Mouse (Mus musculus): Measurements from ENCODE around the gene Parm1.
A peak's percentile ranks its signal among the peaks of the same experiment; 100 is the strongest.

The Parm1 gene

DNA sequence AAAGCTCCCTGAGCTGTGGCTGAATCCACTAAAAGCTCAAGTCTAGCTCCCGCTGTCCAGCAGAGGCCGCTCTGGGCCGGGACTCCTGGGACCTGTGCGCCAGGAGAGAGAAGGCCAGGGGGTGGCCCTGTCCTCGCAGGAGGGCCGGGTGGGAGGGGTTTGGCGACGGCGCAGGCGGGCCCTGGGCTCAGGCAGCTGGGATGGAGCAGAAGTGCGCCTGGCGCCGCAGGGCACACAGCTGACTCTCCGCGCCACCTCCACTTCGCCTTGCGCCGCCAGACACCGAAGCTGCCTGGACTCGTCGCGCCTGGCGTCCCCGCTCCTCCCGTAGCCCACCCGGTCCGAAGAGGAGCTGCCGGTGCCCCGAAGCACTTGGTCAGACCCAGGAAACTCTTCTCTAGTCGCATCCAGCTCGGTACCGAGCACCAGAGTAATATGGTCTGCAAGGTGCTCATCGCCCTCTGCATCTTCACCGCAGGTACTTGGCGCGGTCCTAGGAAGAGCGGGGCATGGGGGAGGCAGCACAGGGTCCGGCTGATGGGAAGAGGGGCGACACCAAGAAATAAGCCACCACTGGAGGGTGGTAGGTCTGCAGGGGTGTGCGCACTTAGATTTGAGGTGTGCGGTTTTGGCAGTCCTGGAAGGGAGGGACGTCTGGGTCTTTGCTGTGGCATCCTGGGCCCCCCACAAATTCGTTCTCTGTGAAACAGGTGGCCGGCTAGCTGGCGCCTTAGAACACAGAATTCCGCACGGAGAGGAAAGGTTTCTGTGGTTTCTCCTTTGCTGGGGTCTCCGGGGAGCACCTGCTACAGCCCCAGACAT lies at the start of gene Parm1:
Gene Parm1, plus strand, starts transcription at position 136 of the 822 bp plus-strand sequence.
- peak; percentile 79 for DNase-seq

DNA sequence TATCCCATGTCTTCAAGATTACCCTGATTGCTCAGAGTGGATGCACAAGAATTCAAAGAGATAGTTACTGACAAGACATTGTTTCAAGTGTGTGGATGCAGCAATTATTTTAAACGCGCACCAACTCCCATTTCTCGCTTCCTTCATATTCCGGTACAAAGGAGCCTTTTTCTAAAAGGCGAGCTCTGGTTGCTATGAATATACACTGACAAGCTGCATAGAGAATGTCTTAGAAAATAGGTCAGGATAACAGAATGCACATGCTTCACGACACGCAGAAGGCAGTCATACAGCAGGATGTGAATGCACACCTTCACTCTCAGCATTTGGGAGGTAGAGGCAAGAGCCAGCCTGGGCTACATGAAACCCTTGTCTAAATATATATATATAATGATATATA lies 42.2 kb upstream of the Parm1 start:
- DNase-seq, result no peak

DNA sequence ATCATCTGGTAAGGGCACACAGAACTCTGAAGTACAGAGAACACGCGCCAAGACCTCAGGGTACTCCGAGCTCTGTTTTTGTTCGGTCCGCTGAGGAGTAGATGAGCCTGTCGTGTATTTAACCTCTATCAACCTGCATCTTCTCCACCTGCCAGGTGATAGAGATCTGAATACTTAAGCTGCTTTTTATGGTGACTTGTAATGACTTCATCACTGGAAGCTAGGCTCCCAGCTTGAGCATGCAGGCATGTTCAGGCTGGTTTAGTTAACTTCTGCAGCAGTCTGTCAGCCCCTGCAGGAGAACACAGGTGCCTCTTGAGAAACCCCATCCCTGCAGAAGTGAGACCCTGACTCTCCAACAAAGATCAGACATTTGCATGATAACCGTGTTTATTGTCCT lies 40.6 kb upstream of the Parm1 start:
- no peak for DNase-seq

DNA sequence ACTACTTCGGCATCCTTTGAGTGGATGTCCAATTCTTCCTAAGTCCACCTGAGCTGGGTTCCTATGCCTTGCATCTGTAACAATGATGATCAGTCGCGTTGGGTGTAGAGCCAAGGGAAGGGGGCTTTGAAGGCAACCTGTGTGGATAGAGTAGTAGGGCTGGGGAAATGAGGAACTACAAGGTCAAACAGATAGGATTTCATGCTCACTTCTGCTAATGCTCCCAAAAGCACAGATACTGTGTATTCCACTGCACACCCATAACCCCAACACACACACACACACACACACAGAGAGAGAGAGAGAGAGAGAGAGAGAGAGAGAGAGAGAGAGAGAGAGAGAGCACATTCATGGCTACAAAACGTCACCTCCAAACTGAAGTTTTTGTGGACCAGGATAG lies 38.7 kb upstream of the Parm1 start:
- DNase-seq, result no peak

DNA sequence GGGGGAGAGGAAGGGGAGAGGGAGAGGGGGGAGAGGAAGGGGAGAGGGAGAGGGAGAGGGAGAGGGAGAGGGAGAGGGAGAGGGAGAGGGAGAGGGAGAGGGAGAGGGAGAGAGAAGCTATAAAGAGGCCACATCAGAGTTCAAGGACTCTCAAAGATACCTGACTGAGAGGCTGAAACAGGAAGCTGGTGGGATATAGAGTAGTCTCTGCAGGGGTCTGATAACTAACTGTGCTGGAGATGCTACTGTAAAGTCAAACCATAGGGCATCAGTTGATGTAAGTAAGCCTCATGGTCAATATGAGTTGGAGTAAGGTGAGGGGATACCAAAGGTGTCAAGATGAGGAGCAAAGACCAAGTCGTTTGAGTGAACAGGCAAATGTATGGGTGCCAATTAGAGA lies 37.3 kb upstream of the Parm1 start:
- DNase-seq, result no peak

DNA sequence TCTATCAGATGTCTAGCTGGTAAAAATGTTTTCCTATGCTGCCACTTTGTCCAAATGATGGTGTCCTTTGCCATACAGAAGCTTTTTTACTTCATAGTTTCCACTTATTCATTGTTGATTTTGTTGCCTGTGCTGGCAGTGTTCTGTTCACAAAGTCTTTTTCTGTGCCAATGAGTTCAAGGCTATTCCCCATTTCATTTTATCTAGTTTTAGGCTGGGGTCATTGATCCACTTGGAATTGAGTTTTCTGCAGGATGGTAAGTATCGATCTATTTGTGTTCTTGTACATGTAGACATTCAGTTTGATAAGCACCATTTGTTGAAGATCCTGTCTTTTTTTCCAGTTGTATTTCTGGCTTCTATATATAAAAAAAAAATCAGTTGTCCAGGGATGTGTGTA lies 33.1 kb upstream of the Parm1 start:
- DNase-seq, result no peak

DNA sequence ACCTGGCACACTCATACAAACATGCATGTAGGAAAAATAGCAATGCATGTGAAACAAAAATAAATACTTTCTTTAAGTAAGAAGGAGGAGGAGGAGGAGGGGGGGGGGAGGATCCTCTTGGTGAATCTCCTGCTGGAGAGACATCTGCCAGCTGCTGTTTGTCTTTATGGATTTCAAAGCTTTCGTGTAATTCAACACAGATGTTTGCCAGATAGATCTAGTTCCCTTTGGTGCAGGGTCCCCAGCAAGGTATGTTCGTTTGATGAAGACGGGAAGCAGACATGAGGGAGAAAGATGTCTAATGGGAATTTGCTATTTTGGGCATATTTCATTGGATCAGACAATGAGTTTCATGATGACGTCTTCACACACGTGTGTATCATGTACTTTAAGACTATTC lies 23.0 kb upstream of the Parm1 start:
- DNase-seq, result no peak

DNA sequence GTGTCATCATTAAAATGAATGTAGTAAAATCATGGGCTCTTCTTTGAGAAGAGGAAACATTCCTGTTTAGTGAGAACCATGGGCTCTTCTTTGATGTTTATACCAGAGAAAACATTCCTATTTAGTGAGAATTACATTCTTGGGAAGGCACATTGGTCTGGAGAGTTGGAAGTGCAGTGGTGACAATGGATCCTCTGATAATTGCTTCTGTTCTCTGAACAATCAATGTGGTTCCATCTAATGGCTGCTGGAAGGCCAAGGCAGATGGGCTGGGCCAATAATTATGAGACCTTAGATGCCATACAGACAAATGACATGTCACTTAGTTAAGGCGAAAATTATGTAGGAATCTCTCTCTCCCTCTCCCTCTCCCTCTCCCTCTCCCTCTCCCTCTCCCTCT lies 16.1 kb upstream of the Parm1 start:
- DNase-seq, result no peak

DNA sequence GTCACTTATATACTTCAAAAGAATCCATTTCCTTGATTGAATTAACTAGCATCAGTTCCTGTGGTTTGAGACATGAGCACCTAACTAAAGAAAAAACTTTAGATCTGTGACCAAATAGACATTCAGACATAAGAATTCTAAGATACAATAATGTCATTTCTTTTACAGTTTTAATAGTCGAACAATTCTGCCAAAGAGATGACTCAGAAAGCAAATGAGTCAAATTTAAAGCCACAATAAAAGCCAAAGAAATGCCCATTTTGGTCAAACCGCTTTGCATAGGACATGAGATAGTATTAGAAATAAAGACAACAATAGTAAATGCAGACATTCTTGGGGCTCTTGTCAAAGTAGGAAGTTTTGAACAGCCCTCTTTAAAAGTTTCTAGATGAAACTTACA lies 15.0 kb upstream of the Parm1 start:
- DNase-seq, result no peak

DNA sequence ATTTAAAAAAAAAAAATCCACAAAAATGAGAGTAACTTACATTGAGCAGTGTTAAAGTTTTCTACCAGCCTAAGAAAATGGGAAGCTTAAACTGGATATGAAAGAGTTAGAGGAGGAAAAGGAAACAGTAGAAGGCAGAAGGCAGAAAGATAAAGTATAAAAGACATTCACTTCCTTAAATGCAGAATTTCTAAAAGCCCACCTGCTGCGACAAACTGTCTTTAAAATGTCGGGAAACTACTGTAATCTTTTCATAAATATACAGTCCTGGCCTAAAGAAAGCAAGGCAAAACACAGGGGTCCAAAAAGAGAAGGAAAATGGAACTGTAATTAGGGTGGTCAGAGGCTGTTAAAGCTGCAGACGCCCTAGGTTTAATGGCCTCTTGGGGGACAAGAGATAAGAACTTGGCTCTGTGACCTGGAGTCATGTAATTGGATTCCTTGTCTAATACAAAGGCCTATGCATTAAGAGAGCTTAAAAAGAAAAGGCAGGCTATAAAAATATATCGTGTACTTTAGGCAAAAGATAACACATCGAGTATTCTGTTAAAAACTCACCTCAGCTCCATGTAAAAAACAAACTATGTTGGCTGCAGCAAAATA lies 13.0 kb upstream of the Parm1 start:
- no peak for DNase-seq

DNA sequence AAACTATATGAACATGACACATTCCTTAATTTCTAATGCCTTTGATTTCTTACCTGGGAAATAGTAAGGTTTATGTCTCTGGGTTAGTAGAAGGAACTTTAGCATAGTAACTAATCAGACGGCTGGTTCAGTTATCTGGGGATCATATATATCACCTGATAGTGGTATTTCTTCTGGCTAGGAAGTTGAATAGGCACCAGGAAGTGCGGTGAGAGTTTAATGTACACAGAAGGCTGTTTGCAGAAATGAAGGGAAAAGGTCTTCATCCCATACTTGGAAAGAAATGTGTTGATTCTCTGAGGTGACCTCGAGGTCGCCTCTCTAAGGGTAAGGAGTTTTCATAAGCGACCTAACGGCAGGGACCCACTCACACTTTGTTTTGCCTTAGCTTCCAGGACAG lies 338 bp upstream of the Parm1 start:
- DNase-seq, result no peak

DNA sequence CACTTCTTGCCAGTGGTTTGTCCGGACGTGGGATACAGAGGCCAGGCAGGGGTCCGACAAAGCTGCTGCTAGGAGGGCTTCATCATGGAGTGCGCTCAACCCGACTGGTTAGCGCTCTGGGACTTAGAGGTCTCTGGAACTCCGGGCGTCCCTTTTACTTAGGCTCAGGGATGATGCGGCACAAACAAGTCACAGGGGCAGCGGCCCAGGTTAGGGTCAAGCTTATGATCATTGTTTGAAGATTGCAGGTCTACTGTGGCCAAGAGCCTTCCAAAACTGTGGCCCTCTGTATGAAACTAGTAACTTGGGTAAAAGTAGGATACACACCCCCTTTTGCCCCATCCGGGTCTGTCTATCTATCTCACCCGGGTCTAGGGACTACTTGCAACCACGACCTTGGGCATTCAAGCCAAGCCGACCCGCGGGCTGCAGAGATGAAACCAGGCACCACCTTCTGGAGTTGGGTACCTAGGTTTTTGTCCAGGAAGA lies 931 bp downstream of the Parm1 start:
- DNase-seq, result no peak

DNA sequence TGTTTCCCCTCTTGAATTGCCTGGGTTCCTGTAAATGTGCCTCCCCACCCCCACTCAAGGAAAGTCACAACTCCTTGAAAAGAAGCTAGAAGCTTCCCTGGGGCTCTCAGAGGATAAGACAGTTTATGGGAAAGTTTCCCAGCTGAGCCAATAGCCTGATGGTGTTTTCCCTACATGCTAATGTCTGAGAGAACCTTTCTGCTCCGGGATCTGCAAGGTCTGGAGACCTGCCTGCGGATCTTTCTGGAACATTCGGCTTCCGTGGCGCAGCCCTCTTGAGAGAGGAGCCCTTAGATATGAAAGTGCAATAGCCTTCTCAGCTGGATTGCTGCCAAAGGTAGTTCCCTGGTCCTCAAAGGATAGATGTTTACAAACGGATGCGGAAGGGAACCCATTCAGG lies 1.5 kb downstream of the Parm1 start:
- DNase-seq, result no peak

DNA sequence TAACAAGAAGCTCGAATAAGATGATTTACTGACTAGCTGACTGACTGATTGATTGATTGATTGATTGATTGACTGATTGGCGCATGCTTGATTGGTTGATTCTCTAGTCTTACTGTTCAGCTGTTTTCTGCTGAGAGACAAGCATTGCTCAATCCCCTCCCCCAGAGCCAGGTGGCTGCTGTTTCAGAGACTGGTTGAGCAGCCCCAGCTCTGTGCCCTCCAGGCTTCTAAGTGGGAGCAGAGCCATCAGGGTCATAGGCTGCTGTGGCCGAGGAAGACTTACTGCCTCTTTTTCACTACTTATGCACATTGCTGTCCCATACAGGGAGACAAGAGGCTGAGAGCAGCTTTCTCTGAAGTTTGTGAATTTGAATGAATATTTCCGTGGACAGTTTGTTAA lies 2.1 kb downstream of the Parm1 start:
- no peak for DNase-seq

DNA sequence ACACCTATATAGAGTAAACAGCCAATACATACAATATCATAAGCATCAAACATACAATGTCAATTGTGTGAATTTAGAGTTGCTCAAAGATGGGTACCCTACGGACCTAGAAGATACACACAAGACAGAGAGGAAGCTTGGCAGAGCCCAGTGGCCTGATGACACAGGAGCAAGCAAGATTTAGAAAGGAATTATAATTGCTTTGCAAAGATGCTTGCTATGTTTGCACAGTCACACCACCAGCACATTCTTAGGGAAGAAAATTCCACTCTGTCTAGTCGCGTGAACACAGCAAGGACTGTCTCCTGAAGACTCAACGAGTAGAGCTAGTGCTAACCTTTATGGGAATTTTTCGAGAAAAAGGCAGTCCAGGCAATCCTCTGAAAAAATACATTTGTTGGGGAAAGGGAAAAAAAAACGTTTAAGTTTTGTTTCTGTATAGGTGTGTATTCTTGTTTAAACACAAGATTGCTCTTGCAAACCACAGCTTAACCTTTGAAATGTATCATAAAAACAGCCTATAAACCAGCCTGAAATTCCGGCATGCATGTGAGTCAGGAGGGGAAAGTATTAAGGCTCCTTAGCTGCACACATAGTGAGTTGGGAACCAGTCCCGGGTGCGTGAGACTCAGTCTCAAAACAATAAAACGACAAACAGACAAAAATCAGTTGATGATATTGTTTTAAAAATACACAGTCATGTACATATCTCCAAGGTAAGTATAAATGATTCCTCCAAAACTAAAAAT lies 15.5 kb downstream of the Parm1 start:
- DNase-seq, result no peak

DNA sequence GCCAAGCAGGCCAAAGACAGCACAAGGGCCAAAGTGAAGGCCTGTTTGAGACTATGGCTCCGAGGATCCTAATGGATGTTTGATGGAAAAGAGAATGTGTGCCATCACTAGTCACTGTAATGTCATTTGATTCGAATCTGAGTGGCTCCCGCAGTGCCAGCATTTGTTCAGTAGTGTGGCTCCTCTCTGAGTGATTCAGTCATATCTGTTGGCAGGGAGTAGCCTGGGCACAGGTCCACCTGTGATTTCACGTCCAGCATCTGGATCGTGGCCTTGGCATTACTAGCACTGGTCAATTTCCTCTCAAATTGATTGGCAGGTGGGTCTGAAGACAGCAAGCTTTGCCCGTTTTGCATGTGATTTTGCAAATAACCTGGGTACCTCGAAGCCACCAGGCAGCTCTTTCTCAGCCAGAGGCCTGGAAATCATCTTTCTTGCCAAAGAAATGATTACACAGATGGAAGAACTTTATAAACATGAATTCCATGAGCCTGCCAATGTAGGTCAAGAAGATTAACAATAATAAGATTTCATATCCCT lies 41.7 kb downstream of the Parm1 start:
- no peak for DNase-seq

DNA sequence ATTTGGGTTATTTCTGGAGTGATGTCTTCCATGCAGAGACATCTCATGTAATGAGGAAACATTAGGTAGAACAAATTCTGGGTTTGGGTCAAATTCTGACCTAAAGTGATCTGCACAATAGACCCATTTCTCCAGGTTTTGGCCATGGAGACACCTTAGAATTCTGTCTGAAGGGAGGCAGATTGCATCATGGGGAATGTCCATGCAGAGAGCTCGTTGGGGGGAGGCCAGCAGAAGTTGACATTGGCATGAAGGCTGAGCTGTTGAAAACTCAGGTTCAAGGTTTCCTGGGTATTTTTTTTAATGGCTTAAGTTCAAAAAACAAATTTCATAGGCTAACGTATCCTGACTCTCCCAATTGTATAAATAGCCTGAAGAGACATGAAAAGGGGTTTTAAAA lies 42.3 kb downstream of the Parm1 start:
- DNase-seq, result no peak

DNA sequence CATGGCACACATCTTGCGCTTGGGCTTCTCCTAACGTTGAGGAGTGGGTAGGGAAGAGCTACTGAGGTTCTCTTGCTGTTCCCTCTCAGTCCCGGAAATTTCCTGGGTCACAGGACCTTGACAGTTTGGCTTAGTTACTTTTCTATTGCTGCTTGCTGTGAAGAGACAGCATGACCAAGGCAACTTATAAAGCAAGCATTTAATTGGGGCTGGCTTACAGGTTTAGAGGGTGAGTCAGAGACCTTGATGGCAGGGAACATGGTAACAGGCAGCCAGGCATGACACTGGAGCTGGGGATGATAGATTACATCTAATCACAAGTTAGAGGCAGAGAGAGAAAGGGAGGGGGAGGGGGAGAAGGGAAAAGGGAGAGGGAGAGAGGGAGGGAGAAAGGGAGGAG lies 44.0 kb downstream of the Parm1 start:
- no peak for DNase-seq

DNA sequence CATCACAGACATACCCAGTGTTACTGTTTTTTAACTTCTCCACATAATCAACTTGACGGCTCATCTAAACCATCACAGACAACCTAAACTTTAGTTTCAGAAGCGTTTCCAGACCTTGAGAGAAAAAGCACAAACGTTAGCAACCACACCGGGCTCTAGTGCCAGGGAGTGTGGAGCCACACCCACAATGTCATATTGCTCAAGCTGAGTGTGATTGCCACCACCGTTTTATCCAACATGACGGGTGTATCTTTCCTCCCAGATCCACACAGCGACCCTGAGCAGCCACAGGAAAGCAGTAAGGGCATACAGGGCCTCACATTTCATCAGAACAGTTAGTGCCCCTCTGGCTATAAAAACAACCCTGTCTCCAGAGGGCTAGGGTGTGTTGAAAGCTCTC lies 45.1 kb downstream of the Parm1 start:
- no peak for DNase-seq

DNA sequence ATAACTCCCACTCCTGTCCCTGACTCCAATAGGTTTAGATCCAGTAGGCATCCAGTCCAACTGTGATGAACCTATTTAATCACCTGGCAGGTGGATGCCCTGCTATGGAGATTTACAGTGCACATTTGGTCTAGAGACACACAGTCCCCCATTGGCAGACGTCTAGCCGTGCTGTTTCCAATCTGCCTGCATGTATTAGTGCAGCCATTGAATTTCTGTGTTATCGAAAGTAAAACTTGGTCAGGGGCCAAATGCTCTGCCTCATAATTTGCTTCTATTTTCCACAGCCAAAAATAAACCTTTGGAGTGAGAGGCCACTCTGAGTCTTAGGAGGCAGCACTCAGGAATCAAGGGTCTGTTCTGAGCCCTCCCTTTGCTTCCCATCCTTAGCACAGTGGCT lies 46.6 kb downstream of the Parm1 start:
- no peak for DNase-seq

DNA sequence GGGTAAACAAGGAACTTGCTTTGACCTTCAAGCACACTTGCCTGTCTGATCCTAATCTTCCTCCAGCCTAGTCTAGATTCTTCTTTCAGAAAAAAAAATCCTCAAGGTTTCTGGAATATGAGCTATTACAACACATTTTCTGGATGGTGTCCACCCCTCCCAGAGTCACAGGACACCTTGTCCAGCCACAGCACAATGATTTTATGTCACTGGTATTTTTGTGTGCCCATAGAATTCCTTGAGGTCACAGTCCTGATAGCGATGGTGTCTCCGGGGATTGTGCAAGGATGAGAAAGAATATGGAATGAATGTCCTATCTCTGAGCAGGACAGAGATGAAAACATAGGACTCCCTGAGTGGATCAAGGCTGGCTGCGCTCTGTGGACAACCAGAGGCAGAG lies 48.0 kb downstream of the Parm1 start:
- no peak for DNase-seq

DNA sequence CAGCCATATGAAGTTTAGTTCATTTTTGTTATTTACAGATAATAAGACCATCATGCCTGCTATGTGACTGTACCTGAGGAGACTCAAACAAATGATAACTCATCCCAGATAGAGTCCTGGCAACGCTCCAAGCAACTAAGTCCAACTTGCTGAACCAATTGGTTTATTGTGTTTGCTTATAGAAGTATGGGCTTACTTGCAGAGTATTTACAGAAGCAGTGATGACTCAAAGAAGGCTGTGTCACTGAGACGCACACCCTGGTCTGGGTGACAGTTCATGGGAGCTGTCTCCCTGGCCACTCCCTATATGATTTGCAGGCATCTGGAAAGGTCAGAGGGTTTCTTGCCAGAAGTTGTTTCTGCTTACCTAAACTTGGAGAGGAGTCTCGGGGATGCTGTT lies 49.2 kb downstream of the Parm1 start:
- no peak for DNase-seq

DNA sequence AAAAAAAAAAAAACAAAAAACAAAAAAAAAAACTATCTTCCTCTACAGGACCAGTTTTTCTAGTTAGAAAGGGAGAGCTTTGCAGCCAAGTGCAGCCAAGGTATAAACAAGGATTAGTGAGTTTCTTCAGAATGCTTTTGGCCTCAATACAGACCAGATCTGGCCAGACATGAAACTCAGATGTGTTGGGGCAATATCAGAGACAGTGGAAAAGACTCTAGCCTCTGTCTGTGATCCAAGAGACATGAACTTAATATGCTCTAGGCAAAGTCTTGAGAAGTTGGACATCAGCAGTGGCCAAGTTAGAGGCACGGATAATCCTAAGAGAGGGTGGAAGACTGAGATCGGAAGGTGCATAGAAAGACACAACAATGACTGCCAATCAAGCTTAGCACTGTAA lies 56.8 kb downstream of the Parm1 start:
- DNase-seq, result no peak

DNA sequence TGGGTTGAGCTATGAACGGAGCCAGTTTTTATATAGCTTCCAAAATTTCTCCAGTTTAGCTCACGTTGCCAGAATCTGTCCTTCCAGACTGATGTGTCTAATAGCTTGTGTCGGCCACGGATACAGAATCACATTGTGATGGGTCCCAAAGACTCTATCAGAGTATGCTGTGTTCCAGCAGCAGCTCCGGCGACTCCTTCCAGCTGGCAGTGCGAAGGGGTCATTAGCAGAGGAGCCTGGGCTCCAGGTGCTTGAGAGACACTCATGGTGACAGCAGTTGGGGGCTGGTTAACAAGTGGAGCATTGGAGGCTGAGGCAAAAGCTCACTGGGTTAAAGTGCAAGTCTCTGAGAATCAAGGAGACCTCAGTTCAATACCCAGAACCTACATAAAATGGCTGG lies 61.5 kb downstream of the Parm1 start:
- no peak for DNase-seq
